Mouse (Mus musculus) left cerebral cortex, adult 11 months (tissue): ENCODE results near the gene Tfg.

ENCODE experiments used
- DNase-seq: peaks from one replicate; pipeline ENCODE4 v3.0.0; 2022; ENCODE audit warnings: low spot score

Tfg gene

DNA sequence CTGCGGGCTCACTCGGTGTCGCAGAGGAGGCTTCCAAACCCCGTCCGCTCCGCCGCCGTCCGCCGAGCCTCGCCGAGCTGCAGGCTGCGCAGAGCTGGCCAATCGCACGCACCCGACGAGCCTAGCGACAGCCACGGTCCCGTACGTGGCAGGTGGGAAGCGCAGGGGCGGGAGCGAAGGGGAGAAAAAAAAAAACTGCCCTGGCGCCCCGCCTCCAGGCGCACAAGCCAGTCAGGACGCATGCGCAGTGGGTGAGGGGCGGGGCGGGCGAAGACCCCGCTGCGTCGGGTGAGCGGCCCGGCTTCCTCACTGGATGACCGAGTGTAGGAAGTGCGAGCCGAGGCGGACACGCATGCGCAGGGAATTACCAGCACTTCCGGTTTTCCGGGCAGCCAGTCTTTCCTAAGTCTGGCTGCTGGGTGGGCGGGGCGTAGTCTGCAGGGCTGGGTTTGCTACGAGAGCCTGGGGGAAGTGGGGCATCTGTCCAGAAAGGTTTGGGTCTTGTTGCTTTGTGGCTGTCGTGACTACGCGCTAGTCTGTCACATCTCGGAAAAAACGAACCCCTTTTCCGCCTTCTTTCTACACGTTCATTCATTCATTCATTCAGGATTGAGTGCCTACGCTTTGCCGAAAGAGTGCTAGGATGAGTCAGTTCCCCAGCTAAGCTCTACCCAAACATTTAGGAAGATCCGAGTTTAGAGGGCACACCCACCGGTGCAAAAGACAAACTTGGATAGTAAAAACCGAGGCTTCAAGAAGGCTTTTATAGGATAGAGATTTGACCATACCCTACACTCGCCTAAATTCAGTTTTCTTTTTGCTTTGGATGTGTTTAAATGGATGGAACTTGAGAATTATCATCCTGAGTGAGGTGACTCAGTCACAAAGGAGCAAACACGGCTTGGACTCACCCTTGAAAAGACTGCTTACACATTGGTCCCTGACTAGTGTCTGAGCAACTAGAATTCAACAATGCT, at the start of gene Tfg:
Gene Tfg, minus strand, starts transcription at position 227 of the 977 bp plus-strand sequence.
- DNase-seq = peak; percentile 98

DNA sequence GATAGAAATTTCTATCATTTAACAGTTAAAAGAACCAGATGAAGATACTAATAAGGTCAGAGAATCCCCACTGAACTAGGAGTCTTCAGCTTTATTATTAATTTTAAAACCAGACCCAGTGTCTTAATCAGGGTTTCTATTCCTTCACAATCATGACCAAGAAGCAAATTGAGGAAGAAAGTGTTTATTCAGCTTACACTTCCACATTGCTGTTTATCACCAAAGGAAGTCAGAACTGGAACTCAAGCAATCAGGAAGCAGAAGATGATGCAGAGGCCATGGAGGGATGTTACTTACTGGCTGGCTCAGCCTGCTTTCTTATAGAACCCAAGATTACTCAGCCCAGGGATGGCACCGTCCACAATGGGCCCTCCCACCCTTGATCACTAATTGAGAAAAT, 11.8 kb upstream of the Tfg start:
- DNase-seq = no peak

DNA sequence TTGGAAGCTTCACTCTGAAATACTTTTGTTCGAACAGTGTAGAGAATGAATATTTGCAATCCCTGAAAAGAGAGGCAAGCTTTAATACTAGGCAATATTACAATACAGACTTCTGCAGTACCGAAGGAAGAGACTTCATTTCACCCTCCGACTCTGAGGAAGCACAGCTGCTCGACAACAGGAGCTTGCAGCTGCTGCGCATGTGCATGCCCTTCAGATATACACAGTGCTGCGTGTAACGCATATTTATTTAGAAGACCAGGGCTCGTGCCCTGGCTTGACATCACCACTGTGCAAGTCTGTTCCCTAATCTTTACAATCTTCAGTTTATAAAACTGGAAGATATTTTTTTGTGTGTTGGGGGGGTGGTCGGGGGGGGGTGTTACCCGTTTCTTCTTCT, 7.7 kb upstream of the Tfg start:
- DNase-seq = no peak

GRCm38 (mm10) chr16:56722357-56722756, 5.1 kb upstream of the Tfg start:
- DNase-seq = no peak

GRCm38 (mm10) chr16:56719031-56719430, 1.8 kb upstream of the Tfg start:
- DNase-seq = no peak

GRCm38 (mm10) chr16:56716557-56717179, 582 bp downstream of the Tfg start:
- no peak for DNase-seq

- no peak for DNase-seq
These were observed 1.6 kb downstream of the Tfg start for GRCm38 (mm10) chr16:56715608-56716007.

DNA sequence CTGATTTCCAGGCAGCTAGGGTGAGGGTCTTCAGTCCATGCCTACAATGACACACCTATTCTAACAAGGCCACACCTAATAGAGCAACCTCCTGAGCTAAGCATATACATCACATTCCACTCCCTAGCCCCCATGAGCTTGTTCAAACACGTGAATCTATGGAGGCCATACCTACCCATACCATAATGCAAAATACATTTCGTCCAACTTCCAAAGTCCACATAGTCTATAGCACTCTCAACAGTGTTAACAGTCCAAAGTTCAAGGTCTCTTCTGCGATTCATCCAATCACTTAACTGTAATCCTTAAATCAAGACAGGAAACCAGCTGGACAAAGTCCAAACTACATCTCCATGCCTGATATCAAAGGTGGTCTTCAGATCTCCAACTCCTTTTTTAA, 7.2 kb downstream of the Tfg start:
- DNase-seq = no peak

DNA sequence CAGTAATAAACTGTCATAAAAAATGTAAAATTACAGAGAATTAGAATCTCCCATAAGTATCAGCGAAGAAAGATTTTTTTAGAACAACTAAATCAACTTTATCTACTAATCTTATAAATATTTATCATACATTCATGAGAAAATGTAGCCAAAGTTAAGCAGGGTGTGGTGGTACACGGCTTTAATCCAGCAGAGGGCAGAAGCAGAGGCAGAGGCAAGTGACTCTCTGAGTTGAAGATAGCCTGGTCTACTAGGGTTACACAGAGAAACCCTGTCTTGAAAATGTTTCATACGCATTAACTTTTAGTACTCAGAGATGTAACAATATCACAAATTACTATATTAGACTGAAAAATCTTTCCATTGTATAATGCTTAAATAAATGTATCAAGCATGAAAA, 11.5 kb downstream of the Tfg start:
- DNase-seq = no peak

GRCm38 (mm10) chr16:56700898-56701297, 16.4 kb downstream of the Tfg start:
- no peak for DNase-seq

GRCm38 (mm10) chr16:56696448-56696847, 20.8 kb downstream of the Tfg start:
- DNase-seq = no peak

DNA sequence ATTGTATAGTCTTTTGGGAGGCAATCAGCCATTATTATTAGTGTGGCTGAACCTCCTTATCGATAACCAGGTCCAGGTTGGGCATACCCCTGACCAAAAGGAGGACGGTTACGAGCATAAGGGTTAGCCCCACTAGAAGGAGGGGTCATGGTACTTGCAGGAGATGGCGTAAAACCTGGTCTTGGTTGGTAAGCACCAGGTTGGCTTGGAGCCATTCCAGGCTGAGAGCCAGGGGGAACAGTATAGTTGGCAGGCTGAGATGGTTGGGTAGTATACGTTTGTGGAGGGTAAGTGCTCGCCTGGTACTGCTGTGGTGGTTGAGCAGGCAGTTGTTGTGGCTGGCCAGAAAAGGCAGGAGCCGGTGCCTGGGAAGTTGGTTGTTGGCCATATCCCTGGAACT, 26.5 kb downstream of the Tfg start:
- no peak for DNase-seq

GRCm38 (mm10) chr16:56686747-56687146, 30.5 kb downstream of the Tfg start:
- DNase-seq = no peak

DNA sequence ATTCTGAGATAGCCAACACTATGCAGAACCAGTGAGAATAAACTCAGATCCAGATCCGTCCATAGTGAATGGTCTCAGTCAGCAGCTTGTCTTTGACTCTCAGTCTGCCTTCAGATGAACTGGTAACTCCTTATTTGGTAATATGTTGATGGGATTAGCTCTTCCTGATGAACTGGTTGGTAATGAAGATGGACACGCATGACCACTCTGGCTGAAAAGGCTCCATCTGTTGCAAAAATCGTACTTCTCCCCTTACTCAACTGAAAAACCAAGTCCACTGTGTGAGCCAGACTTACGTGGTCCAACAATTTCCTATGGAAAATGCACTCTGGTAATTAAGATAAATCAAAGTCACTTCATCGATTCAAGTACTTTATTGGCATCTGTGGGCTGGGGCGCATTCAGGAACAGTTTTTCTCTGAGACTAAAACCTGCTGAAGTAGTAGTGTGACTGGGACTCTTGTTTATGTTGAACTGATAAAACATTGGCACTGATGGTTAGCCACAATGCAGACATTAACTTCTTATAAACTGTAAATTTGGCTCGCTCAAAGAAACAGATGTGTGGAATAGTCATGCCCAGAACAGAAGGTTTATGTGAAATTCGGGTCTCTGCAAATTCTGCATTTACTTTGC, 36.1 kb downstream of the Tfg start:
- DNase-seq = no peak

GRCm38 (mm10) chr16:56677146-56677545, 40.1 kb downstream of the Tfg start:
- DNase-seq = peak; percentile 30

DNA sequence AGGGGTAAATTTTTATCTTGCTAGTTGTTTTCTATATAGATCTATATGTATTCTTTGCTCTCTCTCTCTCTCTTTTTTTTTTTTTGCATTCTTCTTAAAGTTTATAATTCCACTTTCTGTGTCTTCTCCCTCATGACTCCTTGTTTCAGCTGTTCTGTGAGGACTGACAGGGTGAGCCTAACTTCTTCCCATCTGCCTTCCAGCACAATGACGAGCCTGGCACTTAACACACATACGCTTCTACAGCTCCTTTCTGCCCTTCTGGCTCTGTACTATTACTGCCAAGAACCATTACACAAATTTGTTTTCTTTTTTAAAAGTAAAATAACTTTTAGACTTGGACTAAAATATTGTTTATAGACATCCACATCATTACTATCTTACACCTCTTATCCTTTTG, 43.8 kb downstream of the Tfg start:
- DNase-seq = no peak

DNA sequence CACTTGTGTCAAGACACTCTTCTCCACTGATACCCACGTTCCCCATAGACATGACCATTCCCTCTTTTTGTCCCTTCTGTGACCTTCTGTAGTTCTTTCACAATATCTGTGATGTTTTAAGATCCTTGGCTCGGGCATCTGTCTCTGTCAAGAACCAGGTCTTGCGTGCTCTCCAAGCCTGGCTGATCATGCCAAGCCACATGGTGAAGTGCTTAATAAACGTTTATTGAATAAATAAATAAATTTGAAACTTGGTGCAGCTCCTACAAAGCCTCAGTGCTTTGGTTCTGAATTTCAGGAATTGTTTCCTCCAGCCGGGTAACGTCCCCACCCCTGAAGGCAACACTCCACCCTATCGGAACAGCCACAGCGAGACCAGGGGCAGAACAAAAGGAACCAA, 46.3 kb downstream of the Tfg start:
- no peak for DNase-seq

- no peak for DNase-seq
These were observed 47.7 kb downstream of the Tfg start for GRCm38 (mm10) chr16:56669520-56669919.

DNA sequence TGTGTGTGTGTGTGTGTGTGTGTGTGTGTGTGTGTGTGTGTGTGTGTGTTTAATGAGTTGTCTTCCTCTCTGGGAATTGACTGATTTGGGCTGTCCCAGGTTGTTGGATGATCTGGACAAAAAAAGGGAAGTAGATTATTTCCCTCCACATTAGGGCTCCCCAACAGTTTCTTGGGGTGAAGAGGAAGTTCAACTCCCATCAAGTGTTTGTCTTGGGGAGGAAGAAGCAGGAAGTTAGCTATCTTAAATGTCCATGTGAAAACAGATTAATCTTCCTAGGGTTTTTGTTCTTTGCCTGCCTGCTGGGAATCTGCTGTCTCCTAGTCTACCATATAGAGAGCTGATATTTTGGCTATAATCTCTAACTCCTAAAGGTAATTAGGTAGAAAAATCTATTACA, 58.4 kb downstream of the Tfg start:
- no peak for DNase-seq

DNA sequence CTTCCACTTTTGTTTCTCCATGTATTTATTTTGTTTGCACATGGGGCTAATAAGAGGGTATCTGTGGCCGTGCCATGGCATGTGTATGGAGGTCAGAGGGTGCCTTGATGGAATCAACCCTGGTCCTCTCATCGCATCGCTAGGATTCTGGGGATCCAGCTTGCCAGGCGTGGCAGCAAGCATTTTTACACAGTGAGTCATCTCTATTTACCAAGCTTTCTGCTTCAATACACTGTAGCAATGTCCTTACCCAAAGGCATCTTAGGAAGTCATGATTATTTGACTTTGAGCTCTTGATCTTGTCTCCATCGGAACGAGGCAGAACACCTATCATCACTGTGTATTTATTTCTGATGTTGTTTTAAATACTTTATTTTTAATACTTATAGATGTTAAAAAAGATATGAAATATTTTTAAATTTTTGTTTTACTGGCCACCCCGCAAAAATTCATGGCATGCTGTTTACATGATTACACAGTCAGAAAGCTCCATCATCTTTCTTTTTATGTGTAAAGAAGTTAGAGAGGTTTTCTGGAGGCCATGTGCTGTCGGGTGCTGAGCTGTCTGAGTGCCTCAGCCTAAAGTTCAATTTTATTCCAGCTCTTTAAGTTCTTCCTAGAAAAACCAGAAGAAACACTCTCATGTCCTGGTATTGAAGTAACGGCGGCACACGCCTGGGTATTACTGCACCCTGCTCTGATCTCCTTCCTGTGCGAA, 61.9 kb downstream of the Tfg start:
- DNase-seq = no peak

DNA sequence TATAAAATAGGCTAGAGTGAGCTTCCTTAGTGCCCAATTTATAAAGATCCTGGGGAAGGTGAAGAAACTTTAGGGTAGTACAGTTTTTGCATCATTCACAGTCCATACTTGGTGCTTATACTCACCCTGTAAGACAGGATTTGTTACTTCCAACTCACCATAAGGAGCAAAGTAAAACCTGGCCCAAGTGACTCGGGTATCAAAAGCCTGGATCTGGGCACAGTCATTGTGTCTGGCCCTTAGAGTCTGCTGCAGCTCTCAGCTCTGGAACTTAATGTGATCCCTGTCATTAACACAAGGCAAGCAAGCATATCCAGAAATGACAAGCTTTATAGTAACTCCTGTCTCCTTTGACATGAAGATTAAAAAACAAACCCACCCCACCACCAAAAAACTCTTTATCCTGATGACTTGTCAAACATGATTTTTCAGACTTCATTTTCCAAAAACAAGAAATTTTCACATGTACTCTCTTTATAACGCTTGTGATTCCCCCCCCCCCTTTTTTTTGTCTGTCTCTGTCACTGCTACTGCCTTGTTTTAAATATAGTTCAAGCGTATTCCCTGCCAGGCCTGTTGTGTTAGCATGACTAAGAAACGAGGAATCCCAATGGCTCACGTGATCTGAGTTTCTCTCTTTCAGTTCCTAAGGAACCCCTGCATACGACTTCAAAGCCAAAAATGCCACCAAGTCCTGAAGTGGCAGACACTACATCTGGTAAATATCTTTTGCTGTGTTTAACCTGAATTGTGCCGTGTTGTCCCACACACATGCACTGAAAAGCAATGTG, 70.7 kb downstream of the Tfg start:
- no peak for DNase-seq

- no peak for DNase-seq
These were observed 72.0 kb downstream of the Tfg start for GRCm38 (mm10) chr16:56645251-56645650.
